Mouse (Mus musculus) hindbrain, embryonic 14.5 days (tissue): ENCODE results near the gene Hmcn2. TPM values are rescaled to one million over a fixed set of nuclear protein-coding genes. Genes with fewer than 3 reads are reported as not detected.

Experiments used
- ATAC-seq: fragments of 200-750 bp; cut with Nextera tagmentation; 2 replicates; pipeline ENCODE4 v1.8.0; 2017; ENCODE audit warnings: moderate number of reproducible peaks, mild to moderate bottlenecking, moderate TSS enrichment, moderate library complexity; ENCODE audit not compliant: low FRiP score
- DNase-seq: peaks from one replicate; pipeline ENCODE4 v3.0.0-alpha.2; 2015; ENCODE audit warnings: low spot score
- H3K27ac ChIP-seq: fragments of 300-500 bp; sonication (generic); 2 replicates; pipeline ENCODE4 v1.5.1; 2014; ENCODE audit warnings: mild to moderate bottlenecking, moderate library complexity
- H3K27me3 ChIP-seq: fragments of 300-500 bp; sonication (generic); 2 replicates; pipeline ENCODE4 v1.6.1; 2014; ENCODE audit warnings: mild to moderate bottlenecking, low read length, mixed read lengths; ENCODE audit not compliant: control insufficient read depth, insufficient read depth
- H3K36me3 ChIP-seq: fragments of 300-500 bp; sonication (generic); replicated peaks from 2 replicates; pipeline ENCODE4 v1.6.1; 2014; ENCODE audit not compliant: control insufficient read depth, insufficient read depth
- H3K4me1 ChIP-seq: fragments of 300-500 bp; sonication (generic); replicated peaks from 2 replicates; pipeline ENCODE4 v1.6.1; 2014; ENCODE audit warnings: antibody characterized with exemption, low read length, mixed read lengths; ENCODE audit not compliant: control insufficient read depth, insufficient read depth
- H3K4me2 ChIP-seq: fragments of 300-500 bp; sonication (generic); replicated peaks from 2 replicates; pipeline ENCODE4 v1.6.1; 2014; ENCODE audit warnings: mild to moderate bottlenecking, moderate library complexity
- H3K4me3 ChIP-seq: fragments of 300-500 bp; sonication (generic); replicated peaks from 2 replicates; pipeline ENCODE4 v1.5.1; 2014; ENCODE audit warnings: mild to moderate bottlenecking, low read length
- H3K9ac ChIP-seq: fragments of 300-500 bp; sonication (generic); 2 replicates; pipeline ENCODE4 v1.6.1; 2014
- H3K9me3 ChIP-seq: fragments of 300-500 bp; sonication (generic); 2 replicates; pipeline ENCODE4 v1.6.1; 2016; ENCODE audit warnings: low read length; ENCODE audit not compliant: control insufficient read depth
- WGBS: fragments of 180-500 bp; shearing (Covaris S2); extraction: QIAGEN DNeasy Blood & Tissue Kit; methylation state at CpG from one replicate; pipeline ENCODE4 v1.1.7; 2014; 5-methylcytosine and 5-hydroxymethylcytosine counted together
- polyA plus RNA-seq: library from polyadenylated mRNA; unstranded; fragments of >200 nt; fragmentation: Nextera tagmentation; extraction: Ambion mirVana; gene quantifications from 2 replicates; pipeline ENCODE4 v1.2.1, GENCODE M21; 2014

The Hmcn2 gene
- polyA plus RNA-seq, 1 experiment from 2014 or later, result 0.37 TPM

DNA sequence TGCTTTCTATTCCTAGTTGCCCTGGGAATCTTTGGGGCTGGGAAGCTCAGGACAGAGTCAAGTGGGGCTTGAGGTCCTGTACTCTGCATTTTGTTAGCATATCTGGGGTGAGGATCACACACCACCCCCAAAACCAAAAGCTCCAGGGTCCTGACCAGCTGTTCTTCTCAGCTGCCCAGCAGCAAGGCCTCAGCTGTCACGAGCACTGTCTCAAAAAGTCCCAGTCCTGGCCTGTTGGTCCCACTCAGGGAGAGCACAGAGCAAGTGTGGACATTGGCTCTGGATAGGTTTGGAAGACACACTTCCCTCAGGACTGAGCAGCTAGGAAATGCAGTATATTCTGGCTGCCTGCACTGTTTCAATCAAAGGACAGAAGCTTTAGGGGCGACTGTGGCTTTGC, 176.3 kb downstream of the Hmcn2 start:
- Histone ChIP-seq H3K27ac (no peak overlapping the region), H3K27me3 (peaks cover 87% of the 10 kb centered on the region), H3K4me2 (no peak overlapping the region), H3K36me3 (no peaks in the 10 kb centered on the region), H3K9ac (no peak overlapping the region), H3K9me3 (no peaks in the 10 kb centered on the region), H3K4me1 (peaks cover 17% of the 10 kb centered on the region), H3K4me3 (no peak overlapping the region)
- no peak for DNase-seq
- WGBS, result 82% methylated on average over 2 of the region's 2 CpGs
- no peak for ATAC-seq

- Histone ChIP-seq H3K4me1 (peaks cover 33% of the 10 kb centered on the region), H3K27me3 (peaks cover 73% of the 10 kb centered on the region), H3K9ac (no peak overlapping the region), H3K9me3 (no peaks in the 10 kb centered on the region), H3K4me3 (no peak overlapping the region), H3K36me3 (no peaks in the 10 kb centered on the region), H3K27ac (no peak overlapping the region), H3K4me2 (no peak overlapping the region)
- DNase-seq (no peak), ATAC-seq (no peak)
- 95% methylated on average over 8 of the region's 8 CpGs for WGBS
These were observed 178.1 kb downstream of the Hmcn2 start for GRCm38 (mm10) chr2:31492308-31492707.

DNA sequence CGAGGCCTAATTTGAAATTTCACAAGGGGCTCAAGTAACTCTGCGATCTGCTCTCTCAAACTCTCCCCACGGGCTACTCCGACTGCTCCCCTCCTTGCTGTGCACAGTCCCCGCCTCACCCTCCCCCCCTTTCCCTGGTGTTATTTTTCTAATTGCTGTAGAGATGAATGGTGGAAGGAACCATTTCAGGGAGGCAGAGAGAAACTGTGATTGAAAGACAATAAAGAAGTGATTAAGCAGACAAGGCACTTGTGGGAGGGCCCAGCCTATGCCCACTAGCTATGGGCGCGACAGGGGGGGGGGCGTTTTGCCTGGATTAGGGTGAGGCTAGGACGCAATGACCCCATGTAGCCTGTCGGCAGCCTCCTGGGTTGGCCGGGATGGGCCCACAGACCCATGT, 179.0 kb downstream of the Hmcn2 start:
- H3K4me1 ChIP-seq, result peaks cover 43% of the 10 kb centered on the region
- H3K4me2 ChIP-seq, result no peak overlapping the region
- no peaks in the 10 kb centered on the region for H3K9me3 ChIP-seq
- H3K9ac ChIP-seq, result no peak overlapping the region
- peaks cover 71% of the 10 kb centered on the region for H3K27me3 ChIP-seq
- DNase-seq, result no peak
- no peak overlapping the region for H3K4me3 ChIP-seq
- H3K36me3 ChIP-seq, result no peaks in the 10 kb centered on the region
- H3K27ac ChIP-seq, result no peak overlapping the region
- ATAC-seq, result no peak
- 35% methylated on average over 10 of the region's 11 CpGs for WGBS

GRCm38 (mm10) chr2:31494315-31494714, 180.1 kb downstream of the Hmcn2 start:
- no peak overlapping the region for H3K27ac ChIP-seq
- no peak overlapping the region for H3K9ac ChIP-seq
- ATAC-seq (no peak), DNase-seq (no peak)
- no peaks in the 10 kb centered on the region for H3K36me3 ChIP-seq
- peaks cover 50% of the 10 kb centered on the region for H3K4me1 ChIP-seq
- no peak overlapping the region for H3K4me3 ChIP-seq
- no peak overlapping the region; the same call in 1 of the 2 replicates for H3K4me2 ChIP-seq
- 27% methylated on average over 5 of the region's 5 CpGs for WGBS
- H3K9me3 ChIP-seq, result no peaks in the 10 kb centered on the region
- peaks cover 72% of the 10 kb centered on the region for H3K27me3 ChIP-seq

GRCm38 (mm10) chr2:31495046-31495476, 180.8 kb downstream of the Hmcn2 start:
- no peak for DNase-seq
- H3K4me2 ChIP-seq, result no peak overlapping the region; the same call in 1 of the 2 replicates
- WGBS, result 21% methylated on average over 13 of the region's 13 CpGs
- H3K9me3 ChIP-seq, result no peaks in the 10 kb centered on the region
- H3K4me1 ChIP-seq, result peaks cover 57% of the 10 kb centered on the region
- no peak overlapping the region for H3K4me3 ChIP-seq
- H3K27ac ChIP-seq, result no peak overlapping the region
- H3K36me3 ChIP-seq, result no peaks in the 10 kb centered on the region
- H3K27me3 ChIP-seq, result peaks cover 73% of the 10 kb centered on the region
- peak; percentile 46; the same call in 1 of the 2 replicates for ATAC-seq
- H3K9ac ChIP-seq, result no peak overlapping the region

DNA sequence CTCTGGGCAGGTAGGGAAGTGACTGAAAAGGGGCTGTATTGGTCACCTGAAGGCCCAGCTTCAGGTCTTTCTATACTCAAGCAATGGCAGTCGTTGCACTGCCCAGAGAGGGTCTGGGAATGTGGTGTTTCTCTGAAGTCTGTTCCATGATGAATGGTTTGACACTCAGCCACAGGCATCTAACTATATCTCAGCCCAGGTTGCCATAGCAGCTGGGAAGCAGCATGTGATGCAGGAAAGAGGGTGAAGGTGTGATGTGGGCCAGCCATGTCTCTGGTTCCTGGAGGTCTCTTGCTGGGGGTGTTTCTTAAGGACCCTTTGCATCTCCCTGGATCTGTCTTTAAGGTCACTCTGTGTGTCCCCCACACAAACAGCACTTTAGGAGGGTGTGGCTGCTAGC, 181.9 kb downstream of the Hmcn2 start:
- WGBS, result 38% methylated on average over 1 of the region's 1 CpGs
- Histone ChIP-seq H3K4me3 (no peak overlapping the region), H3K4me1 (peaks cover 64% of the 10 kb centered on the region), H3K4me2 (no peak overlapping the region), H3K9ac (no peak overlapping the region), H3K27ac (no peak overlapping the region), H3K9me3 (no peaks in the 10 kb centered on the region), H3K27me3 (peaks cover 70% of the 10 kb centered on the region), H3K36me3 (no peaks in the 10 kb centered on the region)
- ATAC-seq, result no peak
- DNase-seq, result no peak

DNA sequence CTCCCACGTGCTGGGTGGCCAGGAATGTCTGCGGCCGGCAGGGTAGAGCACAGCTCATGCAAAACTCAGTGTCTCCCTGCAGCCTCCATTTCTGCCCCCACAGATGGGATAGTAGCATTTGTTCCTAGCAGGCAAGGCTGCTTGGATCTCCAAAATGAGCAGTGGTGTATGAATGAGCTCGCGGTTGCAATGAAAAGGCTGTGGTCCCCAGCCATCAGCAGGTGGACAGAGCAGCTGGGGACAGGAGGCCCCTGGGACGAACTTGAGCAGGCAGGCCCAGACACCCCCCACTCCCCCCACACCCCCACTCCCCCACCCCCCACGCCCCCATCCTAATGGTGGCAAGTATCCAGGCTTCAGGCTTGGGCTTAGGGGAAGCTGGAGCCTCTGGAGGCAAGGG, 182.9 kb downstream of the Hmcn2 start:
- H3K4me1 ChIP-seq, result peaks cover 64% of the 10 kb centered on the region
- H3K9ac ChIP-seq, result no peak overlapping the region
- no peak overlapping the region for H3K4me3 ChIP-seq
- no peaks in the 10 kb centered on the region for H3K36me3 ChIP-seq
- H3K27me3 ChIP-seq, result peaks cover 70% of the 10 kb centered on the region
- H3K27ac ChIP-seq, result no peak overlapping the region
- ATAC-seq (no peak), DNase-seq (no peak)
- H3K4me2 ChIP-seq, result no peak overlapping the region
- H3K9me3 ChIP-seq, result no peaks in the 10 kb centered on the region
- 26% methylated on average over 7 of the region's 7 CpGs for WGBS

- no peak overlapping the region for H3K27ac ChIP-seq
- no peaks in the 10 kb centered on the region for H3K36me3 ChIP-seq
- H3K4me2 ChIP-seq, result no peak overlapping the region
- peaks cover 69% of the 10 kb centered on the region for H3K27me3 ChIP-seq
- no peaks in the 10 kb centered on the region for H3K9me3 ChIP-seq
- peaks cover 64% of the 10 kb centered on the region for H3K4me1 ChIP-seq
- DNase-seq, result no peak
- H3K9ac ChIP-seq, result no peak overlapping the region
- WGBS, result 40% methylated on average over 19 of the region's 19 CpGs
- H3K4me3 ChIP-seq, result no peak overlapping the region
- ATAC-seq, result no peak
These were observed 183.4 kb downstream of the Hmcn2 start for GRCm38 (mm10) chr2:31497635-31498034.

- H3K4me1 ChIP-seq, result peaks cover 58% of the 10 kb centered on the region
- no peaks in the 10 kb centered on the region for H3K9me3 ChIP-seq
- no peak overlapping the region for H3K27ac ChIP-seq
- no peak for DNase-seq
- ATAC-seq, result peak; percentile 57
- peaks cover 70% of the 10 kb centered on the region for H3K27me3 ChIP-seq
- no peaks in the 10 kb centered on the region for H3K36me3 ChIP-seq
- no peak overlapping the region for H3K4me3 ChIP-seq
- 0 out of 2 replicates have a peak overlapping the region, but pooled peaks have one; percentile 9 for H3K4me2 ChIP-seq
- H3K9ac ChIP-seq, result no peak overlapping the region
- WGBS, result 15% methylated on average over 20 of the region's 21 CpGs
These were observed 185.4 kb downstream of the Hmcn2 start for GRCm38 (mm10) chr2:31499327-31500291.
